Mouse (Mus musculus): ENCODE data around the gene Babam2. TPM values are rescaled to one million over a fixed set of nuclear protein-coding genes. Genes with fewer than 3 reads are reported as not detected.

The Babam2 gene
- polyA plus RNA-seq, 1 experiment from 2014 or later = 35.4 TPM

DNA sequence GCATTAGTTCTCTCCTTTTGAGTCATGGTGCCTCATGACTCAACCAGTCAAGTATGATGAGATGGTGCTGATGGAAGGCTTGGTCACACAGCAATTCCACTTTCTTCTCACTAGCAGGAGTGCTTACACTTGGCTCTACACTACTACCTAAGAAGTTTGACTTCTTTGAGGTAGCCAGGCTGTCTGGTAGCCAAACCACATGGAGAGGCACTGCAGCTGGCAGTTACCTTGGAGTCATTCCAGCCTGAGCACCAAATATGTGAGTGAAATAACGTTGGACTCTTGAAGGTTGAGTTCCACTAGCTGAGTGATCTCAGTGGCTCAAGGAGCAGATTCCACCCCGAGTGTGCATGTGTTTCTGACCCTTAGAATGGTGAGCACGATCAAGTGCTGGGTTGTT, 57.8 kb downstream of the Babam2 start:
- no peaks in the 10 kb centered on the region for H3K27me3 ChIP-seq
- no peaks in the 10 kb centered on the region for H3K9me3 ChIP-seq
- 0 out of 2 replicates have a peak, but pooled peaks cover 3% of the 10 kb centered on the region for H3K4me1 ChIP-seq (replicated peaks)
- WGBS = 92% methylated on average over 3 of the region's 3 CpGs
- H3K36me3 ChIP-seq = no peaks in the 10 kb centered on the region
- H3K4me2 ChIP-seq = no peak overlapping the region
- H3K4me3 ChIP-seq (replicated peaks) = no peak overlapping the region
- H3K9ac ChIP-seq (replicated peaks) = no peak overlapping the region
- ATAC-seq (ENCODE audit: insufficient number of reproducible peaks, insufficient read depth, low FRiP score, low TSS enrichment, low read depth) = no peak
- no peak overlapping the region for H3K27ac ChIP-seq

DNA sequence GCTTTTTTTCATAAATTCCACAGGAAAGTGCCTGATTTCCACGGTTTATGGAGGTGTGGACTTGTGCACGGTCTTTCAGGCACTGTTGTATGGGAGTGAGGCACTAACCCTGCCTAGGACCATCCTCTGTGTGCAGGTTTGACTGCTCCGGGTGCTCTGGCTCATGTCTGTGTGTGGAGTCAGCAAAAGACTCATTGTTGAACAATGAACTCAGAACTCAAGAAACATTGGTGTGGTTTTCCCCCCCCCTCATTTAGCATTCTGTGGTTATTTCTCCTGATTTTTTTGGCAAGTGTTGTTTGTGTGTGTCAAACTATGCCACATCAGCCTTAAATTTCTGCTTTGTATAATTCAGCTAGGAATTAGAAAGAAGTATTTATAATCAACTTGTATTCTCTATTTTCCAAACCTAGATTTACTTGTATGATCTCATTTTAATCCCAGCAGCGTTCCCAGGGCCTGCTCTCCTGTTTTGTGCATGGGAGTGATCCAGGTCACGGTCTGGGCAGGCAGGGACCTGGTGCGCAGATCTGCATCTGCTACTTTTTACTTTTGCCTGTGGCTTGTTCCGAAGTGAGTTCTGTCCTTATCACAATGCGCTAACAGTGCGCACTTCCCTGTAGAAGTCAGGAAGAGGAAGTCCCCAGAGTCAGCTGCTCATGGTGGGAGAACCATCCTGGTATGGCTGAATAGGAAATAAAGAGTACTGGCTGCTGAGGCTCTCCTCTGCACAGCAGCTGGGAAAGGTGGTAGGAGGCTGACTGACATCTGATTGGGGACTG, 61.0 kb downstream of the Babam2 start:
- H3K27ac ChIP-seq = no peak overlapping the region
- H3K4me1 ChIP-seq (replicated peaks) = no peaks in the 10 kb centered on the region
- 91% methylated on average over 9 of the region's 9 CpGs for WGBS
- H3K9me3 ChIP-seq = no peaks in the 10 kb centered on the region
- H3K4me2 ChIP-seq = no peak overlapping the region
- H3K4me3 ChIP-seq (replicated peaks) = no peak overlapping the region
- ATAC-seq (ENCODE audit: insufficient number of reproducible peaks, insufficient read depth, low FRiP score, low TSS enrichment, low read depth) = no peak
- H3K27me3 ChIP-seq = no peaks in the 10 kb centered on the region
- no peak overlapping the region for H3K9ac ChIP-seq (replicated peaks)
- H3K36me3 ChIP-seq = no peaks in the 10 kb centered on the region

DNA sequence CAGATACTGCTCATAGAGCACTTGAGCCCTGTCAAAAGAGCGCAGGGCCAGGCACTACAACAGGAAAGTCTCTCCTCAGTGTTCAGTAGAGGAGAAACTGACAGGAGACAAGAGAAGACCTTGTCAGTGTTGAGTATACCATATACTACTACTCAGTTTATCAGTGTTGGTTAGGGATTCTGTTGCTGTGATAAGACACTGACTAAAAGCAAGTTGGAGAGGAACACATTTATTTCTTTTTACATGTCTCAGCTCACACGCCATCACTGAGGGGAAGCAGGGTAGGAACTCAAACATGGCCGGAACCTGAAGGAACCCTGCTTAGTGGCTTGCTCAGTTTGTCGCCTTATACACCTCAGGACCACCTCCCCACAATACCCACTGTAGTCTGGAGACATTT, 64.4 kb downstream of the Babam2 start:
- no peaks in the 10 kb centered on the region for H3K27me3 ChIP-seq
- H3K27ac ChIP-seq = no peak overlapping the region
- H3K4me1 ChIP-seq (replicated peaks) = no peaks in the 10 kb centered on the region
- no peaks in the 10 kb centered on the region for H3K9me3 ChIP-seq
- no peak overlapping the region for H3K4me3 ChIP-seq (replicated peaks)
- no peak for ATAC-seq (ENCODE audit: insufficient number of reproducible peaks, insufficient read depth, low FRiP score, low TSS enrichment, low read depth)
- 88% methylated on average over 4 of the region's 4 CpGs for WGBS
- no peak overlapping the region for H3K9ac ChIP-seq (replicated peaks)
- H3K36me3 ChIP-seq = no peaks in the 10 kb centered on the region
- H3K4me2 ChIP-seq = no peak overlapping the region

DNA sequence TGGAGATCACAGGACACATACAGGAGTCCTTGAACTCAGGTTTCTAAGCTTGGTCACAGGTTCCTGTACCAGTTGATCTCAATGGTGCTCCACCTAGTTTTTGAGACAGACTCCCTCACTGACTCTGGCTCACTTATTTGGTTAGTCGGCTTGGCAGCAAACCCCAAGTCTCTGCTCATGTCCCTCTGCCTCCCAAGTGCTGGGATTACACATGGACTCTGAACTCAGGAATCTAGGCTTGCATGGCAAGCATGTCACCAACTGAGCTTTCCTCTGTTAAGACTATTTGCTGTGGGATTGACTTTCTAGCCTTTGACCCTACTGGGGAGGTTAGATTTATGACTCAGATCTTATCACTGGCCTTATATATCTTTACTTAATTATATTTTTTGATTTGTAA, 65.3 kb downstream of the Babam2 start:
- ATAC-seq (ENCODE audit: insufficient number of reproducible peaks, insufficient read depth, low FRiP score, low TSS enrichment, low read depth) = no peak
- Histone ChIP-seq H3K27ac (no peak overlapping the region), H3K9me3 (no peaks in the 10 kb centered on the region), H3K9ac (replicated peaks) (no peak overlapping the region), H3K4me3 (replicated peaks) (no peak overlapping the region), H3K36me3 (no peaks in the 10 kb centered on the region), H3K4me1 (replicated peaks) (no peaks in the 10 kb centered on the region), H3K4me2 (no peak overlapping the region), H3K27me3 (no peaks in the 10 kb centered on the region)
- WGBS = 87% methylated on average over 1 of the region's 1 CpGs

DNA sequence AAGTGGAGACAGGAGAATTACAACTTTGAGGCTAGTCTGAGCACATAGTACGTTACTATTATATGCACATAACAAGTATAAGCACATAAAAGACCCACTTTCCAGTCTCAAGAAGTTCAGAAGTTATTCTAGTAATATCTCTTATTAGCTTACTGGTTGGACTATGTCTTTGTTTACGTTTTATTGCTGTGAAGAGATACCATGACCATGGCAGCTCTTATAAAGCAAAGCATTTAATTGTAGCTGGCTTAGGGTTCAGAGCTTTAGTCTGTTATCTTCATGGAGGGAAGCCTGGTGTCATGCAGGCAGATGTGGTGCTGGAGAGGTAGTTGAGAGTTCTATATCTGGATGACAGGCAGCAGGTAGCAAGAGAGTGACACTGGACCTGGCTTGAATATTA, 68.3 kb downstream of the Babam2 start:
- ATAC-seq (ENCODE audit: insufficient number of reproducible peaks, insufficient read depth, low FRiP score, low TSS enrichment, low read depth) = no peak
- WGBS = 77% methylated on average over 2 of the region's 2 CpGs

DNA sequence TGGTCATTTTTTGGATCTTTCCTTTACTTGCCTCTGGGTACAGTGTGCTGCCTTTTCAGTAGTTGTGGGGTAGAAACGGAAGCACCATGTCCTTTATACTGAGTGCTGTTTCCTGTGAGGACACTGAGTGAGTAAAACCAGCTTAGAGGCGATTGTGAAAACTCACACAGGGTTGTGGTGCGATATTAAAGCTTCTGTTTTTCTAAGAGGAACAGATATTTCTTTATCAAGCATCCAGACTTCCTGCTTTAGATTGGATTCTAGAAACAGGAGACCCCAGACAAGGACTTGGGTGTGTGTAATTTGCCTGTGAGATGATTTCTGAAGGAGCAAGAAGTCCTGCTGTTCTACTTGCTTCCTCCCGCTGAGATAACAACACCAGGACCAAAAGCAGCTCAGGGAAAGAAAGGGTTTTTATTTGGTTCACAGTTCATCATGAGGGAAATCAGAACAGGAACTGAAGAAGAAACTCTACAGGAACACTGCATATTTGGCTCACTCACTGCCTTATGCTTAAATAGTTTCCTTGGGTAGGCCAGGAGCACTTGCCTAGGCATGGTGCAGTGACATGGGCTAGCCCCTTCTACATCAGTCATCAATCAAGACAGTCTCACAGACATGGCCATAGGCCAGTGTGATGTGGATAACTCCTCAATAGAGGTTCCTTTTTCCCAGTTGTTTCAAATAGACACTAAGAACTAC, 69.5 kb downstream of the Babam2 start:
- no peak overlapping the region for H3K4me3 ChIP-seq (replicated peaks)
- no peak overlapping the region for H3K9ac ChIP-seq (replicated peaks)
- H3K36me3 ChIP-seq = no peaks in the 10 kb centered on the region
- no peak for ATAC-seq (ENCODE audit: insufficient number of reproducible peaks, insufficient read depth, low FRiP score, low TSS enrichment, low read depth)
- H3K4me2 ChIP-seq = no peak overlapping the region
- 62% methylated on average over 4 of the region's 4 CpGs for WGBS
- H3K9me3 ChIP-seq = no peaks in the 10 kb centered on the region
- no peaks in the 10 kb centered on the region for H3K4me1 ChIP-seq (replicated peaks)
- no peaks in the 10 kb centered on the region for H3K27me3 ChIP-seq
- H3K27ac ChIP-seq = no peak overlapping the region

More for the DNA sequence above, 68.3 kb downstream of the Babam2 start:
- Histone ChIP-seq H3K9me3 (no peaks in the 10 kb centered on the region), H3K9ac (replicated peaks) (no peak overlapping the region), H3K4me2 (no peak overlapping the region), H3K27ac (no peak overlapping the region), H3K4me1 (replicated peaks) (no peaks in the 10 kb centered on the region), H3K4me3 (replicated peaks) (no peak overlapping the region), H3K27me3 (no peaks in the 10 kb centered on the region), H3K36me3 (no peaks in the 10 kb centered on the region)

DNA sequence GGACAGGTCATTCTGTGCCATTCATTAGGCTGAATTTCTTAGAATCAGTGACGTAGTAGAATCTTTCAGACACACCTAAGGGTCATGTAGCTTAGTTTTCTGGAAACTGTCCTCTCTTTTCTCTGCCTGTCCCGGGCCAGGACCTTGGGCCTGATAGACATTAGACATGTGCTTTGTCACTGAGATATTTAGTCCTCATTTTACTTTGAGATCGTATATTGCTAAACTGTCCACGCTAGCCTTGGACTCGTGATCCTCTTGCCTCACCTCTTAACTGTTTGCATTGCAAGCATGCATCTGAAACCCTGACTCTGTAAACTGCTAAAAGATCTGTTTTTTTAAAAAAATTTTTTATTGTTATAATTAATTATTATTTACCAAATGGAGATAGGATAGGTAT, 74.0 kb downstream of the Babam2 start:
- Histone ChIP-seq H3K27ac (no peak overlapping the region), H3K36me3 (no peaks in the 10 kb centered on the region), H3K4me3 (replicated peaks) (no peak overlapping the region), H3K9ac (replicated peaks) (no peak overlapping the region), H3K4me1 (replicated peaks) (no peaks in the 10 kb centered on the region), H3K4me2 (no peak overlapping the region), H3K9me3 (no peaks in the 10 kb centered on the region), H3K27me3 (no peaks in the 10 kb centered on the region)
- WGBS = 89% methylated on average over 5 of the region's 5 CpGs
- ATAC-seq (ENCODE audit: insufficient number of reproducible peaks, insufficient read depth, low FRiP score, low TSS enrichment, low read depth) = no peak

DNA sequence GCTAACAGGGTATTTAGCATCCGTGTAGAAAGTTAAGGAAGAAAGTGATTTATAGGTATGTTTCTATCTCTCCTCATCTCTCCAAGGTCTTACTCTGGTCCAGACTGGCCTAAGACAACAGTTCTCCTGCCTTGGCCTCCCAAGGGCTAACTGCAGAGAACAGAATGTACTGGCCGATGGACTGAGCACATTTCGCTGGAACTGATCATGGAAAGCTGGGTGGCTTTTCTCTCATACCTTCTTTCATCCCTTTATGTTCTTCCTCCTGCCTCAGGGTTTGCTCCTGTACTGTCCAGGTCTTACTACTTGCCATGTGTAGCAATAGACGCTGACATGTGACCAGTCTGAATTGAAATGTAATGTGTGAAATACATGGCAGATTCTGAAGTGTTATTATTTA, 74.4 kb downstream of the Babam2 start:
- H3K9ac ChIP-seq (replicated peaks) = no peak overlapping the region
- H3K27me3 ChIP-seq = no peaks in the 10 kb centered on the region
- WGBS = 91% methylated on average over 4 of the region's 4 CpGs
- H3K4me3 ChIP-seq (replicated peaks) = no peak overlapping the region
- no peaks in the 10 kb centered on the region for H3K4me1 ChIP-seq (replicated peaks)
- H3K36me3 ChIP-seq = no peaks in the 10 kb centered on the region
- ATAC-seq (ENCODE audit: insufficient number of reproducible peaks, insufficient read depth, low FRiP score, low TSS enrichment, low read depth) = no peak
- H3K9me3 ChIP-seq = no peaks in the 10 kb centered on the region
- H3K27ac ChIP-seq = no peak overlapping the region
- no peak overlapping the region for H3K4me2 ChIP-seq

DNA sequence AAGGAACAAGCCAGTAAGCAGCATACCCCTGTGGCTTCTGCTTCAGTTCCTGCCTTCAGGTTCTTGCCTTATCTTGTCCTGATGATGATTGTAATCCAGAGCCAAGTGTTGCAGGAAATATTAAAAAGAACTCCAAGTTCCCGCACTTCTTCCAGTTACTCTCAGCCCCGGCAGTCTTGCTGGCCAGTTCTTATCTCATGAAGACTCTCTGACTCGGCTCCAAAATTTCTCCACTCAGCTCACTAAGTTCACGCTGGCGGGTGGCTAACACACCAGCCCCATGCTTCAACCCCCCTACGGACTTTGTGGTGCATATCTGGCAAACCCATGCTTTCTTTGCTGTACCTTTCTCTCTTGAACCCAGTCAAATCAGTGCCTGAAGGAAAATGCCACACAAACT, 77.5 kb downstream of the Babam2 start:
- no peak overlapping the region for H3K4me2 ChIP-seq
- H3K4me3 ChIP-seq (replicated peaks) = no peak overlapping the region
- H3K4me1 ChIP-seq (replicated peaks) = no peaks in the 10 kb centered on the region
- H3K36me3 ChIP-seq = no peaks in the 10 kb centered on the region
- no peak for ATAC-seq (ENCODE audit: insufficient number of reproducible peaks, insufficient read depth, low FRiP score, low TSS enrichment, low read depth)
- 90% methylated on average over 6 of the region's 6 CpGs for WGBS
- no peaks in the 10 kb centered on the region for H3K27me3 ChIP-seq
- no peak overlapping the region for H3K27ac ChIP-seq
- H3K9me3 ChIP-seq = no peaks in the 10 kb centered on the region
- H3K9ac ChIP-seq (replicated peaks) = no peak overlapping the region

DNA sequence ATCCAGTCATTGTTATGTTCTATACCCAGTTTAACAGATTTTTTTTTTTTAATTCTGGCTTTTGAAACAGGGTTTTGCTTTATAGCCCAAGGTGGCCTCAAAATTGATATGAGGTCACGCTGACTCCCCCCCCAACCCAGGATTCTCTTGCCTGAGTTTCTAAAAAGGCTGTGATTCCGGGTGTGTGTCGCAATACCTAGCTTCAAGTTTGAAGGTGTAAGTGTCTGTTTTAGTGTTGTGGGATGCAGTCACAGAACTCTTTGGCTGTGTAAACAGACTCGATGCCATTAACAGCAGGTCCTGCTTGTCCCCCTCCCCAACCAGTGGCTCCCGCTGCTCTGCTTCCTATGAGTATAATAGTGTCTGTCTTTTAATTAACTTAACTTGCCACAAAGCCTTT, 84.1 kb downstream of the Babam2 start:
- Histone ChIP-seq H3K9ac (replicated peaks) (no peak overlapping the region), H3K9me3 (no peaks in the 10 kb centered on the region), H3K4me2 (no peak overlapping the region), H3K36me3 (no peaks in the 10 kb centered on the region), H3K4me3 (replicated peaks) (no peak overlapping the region), H3K4me1 (replicated peaks) (peaks cover 6% of the 10 kb centered on the region), H3K27ac (no peak overlapping the region), H3K27me3 (no peaks in the 10 kb centered on the region)
- no peak for ATAC-seq (ENCODE audit: insufficient number of reproducible peaks, insufficient read depth, low FRiP score, low TSS enrichment, low read depth)
- WGBS = 73% methylated on average over 5 of the region's 5 CpGs

DNA sequence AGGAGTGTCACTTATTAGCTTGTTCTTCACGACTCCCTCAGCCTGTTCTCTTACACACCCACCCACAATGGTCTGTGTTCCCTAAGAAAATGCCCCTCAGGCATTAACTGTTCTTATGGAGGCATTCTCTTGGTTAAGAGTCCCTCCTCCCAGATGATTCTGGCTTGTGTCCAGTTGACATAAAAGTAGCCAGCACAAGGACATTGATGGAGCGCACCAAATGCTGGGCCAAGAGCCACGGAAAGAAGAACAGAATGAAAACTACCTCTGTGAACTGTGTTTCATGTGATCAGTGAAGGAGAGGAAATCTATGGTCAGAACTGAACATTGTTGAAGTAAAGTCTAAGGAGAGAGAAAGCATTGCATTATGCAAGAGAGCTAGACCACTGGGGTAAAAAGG, 89.7 kb downstream of the Babam2 start:
- Histone ChIP-seq H3K4me1 (replicated peaks) (peaks cover 6% of the 10 kb centered on the region), H3K9ac (replicated peaks) (no peak overlapping the region), H3K27ac (no peak overlapping the region), H3K36me3 (no peaks in the 10 kb centered on the region), H3K9me3 (no peaks in the 10 kb centered on the region), H3K4me2 (no peak overlapping the region), H3K4me3 (replicated peaks) (no peak overlapping the region), H3K27me3 (no peaks in the 10 kb centered on the region)
- no peak for ATAC-seq (ENCODE audit: insufficient number of reproducible peaks, insufficient read depth, low FRiP score, low TSS enrichment, low read depth)
- WGBS = 81% methylated on average over 3 of the region's 3 CpGs

DNA sequence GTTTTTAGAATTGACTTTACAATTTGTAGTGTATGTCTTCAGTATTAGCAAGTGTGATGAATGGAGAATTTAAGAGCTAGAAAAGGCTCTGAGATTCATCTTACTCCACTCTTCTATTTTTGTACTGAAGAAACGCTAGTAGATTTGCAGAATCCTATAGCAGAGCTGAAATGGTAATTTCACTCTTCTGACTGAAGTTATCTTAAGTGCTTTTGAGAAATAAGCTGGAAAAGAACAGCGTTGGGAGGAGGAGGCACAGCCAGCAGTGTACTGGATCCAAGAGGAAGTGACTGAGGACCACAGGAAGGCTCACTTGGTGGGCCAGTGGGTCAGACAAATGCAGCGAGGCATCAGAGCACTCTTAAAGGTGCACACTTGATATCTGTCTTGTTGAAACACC, 90.1 kb downstream of the Babam2 start:
- H3K4me3 ChIP-seq (replicated peaks) = no peak overlapping the region
- H3K4me1 ChIP-seq (replicated peaks) = peaks cover 6% of the 10 kb centered on the region
- H3K27me3 ChIP-seq = no peaks in the 10 kb centered on the region
- no peak overlapping the region for H3K27ac ChIP-seq
- no peaks in the 10 kb centered on the region for H3K36me3 ChIP-seq
- no peak overlapping the region for H3K9ac ChIP-seq (replicated peaks)
- H3K9me3 ChIP-seq = no peaks in the 10 kb centered on the region
- H3K4me2 ChIP-seq = no peak overlapping the region
- 82% methylated on average over 3 of the region's 3 CpGs for WGBS
- ATAC-seq (ENCODE audit: insufficient number of reproducible peaks, insufficient read depth, low FRiP score, low TSS enrichment, low read depth) = no peak
